Mouse (Mus musculus): ENCODE data around the gene Il17re. TPM values are rescaled to one million over a fixed set of nuclear protein-coding genes. Genes with fewer than 3 reads are reported as not detected.

Il17re gene
- total and polyA plus RNA-seq, 2 experiments from 2014 or later, result 0.10 to 0.75 TPM

GRCm38 (mm10) chr6:113424187-113424586 lies 34.1 kb upstream of the Il17re start:
- no peak overlapping the region for H3K27ac ChIP-seq
- H3K27me3 ChIP-seq (ENCODE audit: insufficient read depth, low read length), result no peaks in the 10 kb centered on the region
- H3K4me1 ChIP-seq (ENCODE audit: insufficient read depth, low read length), result no peaks in the 10 kb centered on the region
- no peak for ATAC-seq
- no peak overlapping the region for H3K4me3 ChIP-seq (ENCODE audit: low read length)
- no peaks in the 10 kb centered on the region for H3K36me3 ChIP-seq (ENCODE audit: insufficient read depth, low read length)
- 87% methylated on average over 7 of the region's 7 CpGs for WGBS
- H3K9me3 ChIP-seq (ENCODE audit: low read length), result no peaks in the 10 kb centered on the region
- H3K9ac ChIP-seq (replicated peaks; ENCODE audit: low read length), result no peak overlapping the region
- no peak overlapping the region for H3K4me2 ChIP-seq (ENCODE audit: low read depth, low read length)
- no peak for DNase-seq (ENCODE audit: low spot score)
- no peak for TF ChIP-seq CTCF (IDR thresholded peaks at IDR 0.05; ENCODE audit: low read depth)

GRCm38 (mm10) chr6:113426696-113427095 lies 31.6 kb upstream of the Il17re start:
- H3K27me3 ChIP-seq (ENCODE audit: insufficient read depth, low read length), result no peaks in the 10 kb centered on the region
- WGBS, result 94% methylated on average over 4 of the region's 4 CpGs
- no peak overlapping the region for H3K27ac ChIP-seq
- no peak overlapping the region for H3K4me3 ChIP-seq (ENCODE audit: low read length)
- H3K36me3 ChIP-seq (ENCODE audit: insufficient read depth, low read length), result no peaks in the 10 kb centered on the region
- H3K9ac ChIP-seq (replicated peaks; ENCODE audit: low read length), result no peak overlapping the region
- no peak for TF ChIP-seq CTCF (IDR thresholded peaks at IDR 0.05; ENCODE audit: low read depth)
- no peaks in the 10 kb centered on the region for H3K9me3 ChIP-seq (ENCODE audit: low read length)
- H3K4me1 ChIP-seq (ENCODE audit: insufficient read depth, low read length), result no peaks in the 10 kb centered on the region
- no peak for DNase-seq (ENCODE audit: low spot score)
- no peak overlapping the region for H3K4me2 ChIP-seq (ENCODE audit: low read depth, low read length)
- ATAC-seq, result no peak

GRCm38 (mm10) chr6:113427397-113427796 lies 30.9 kb upstream of the Il17re start:
- ATAC-seq (no peak), DNase-seq (ENCODE audit: low spot score) (peak; percentile 59)
- H3K36me3 ChIP-seq (ENCODE audit: insufficient read depth, low read length), result no peaks in the 10 kb centered on the region

GRCm38 (mm10) chr6:113428006-113428405 lies 30.3 kb upstream of the Il17re start:
- Histone ChIP-seq H3K27me3 (ENCODE audit: insufficient read depth, low read length) (no peaks in the 10 kb centered on the region), H3K9ac (replicated peaks; ENCODE audit: low read length) (no peak overlapping the region), H3K36me3 (ENCODE audit: insufficient read depth, low read length) (no peaks in the 10 kb centered on the region), H3K4me3 (ENCODE audit: low read length) (no peak overlapping the region), H3K9me3 (ENCODE audit: low read length) (no peaks in the 10 kb centered on the region), H3K4me1 (ENCODE audit: insufficient read depth, low read length) (no peaks in the 10 kb centered on the region), H3K27ac (no peak overlapping the region), H3K4me2 (ENCODE audit: low read depth, low read length) (no peak overlapping the region)
- no peak for TF ChIP-seq CTCF (IDR thresholded peaks at IDR 0.05; ENCODE audit: low read depth)
- DNase-seq (ENCODE audit: low spot score), result no peak
- ATAC-seq, result no peak
- 93% methylated on average over 16 of the region's 16 CpGs for WGBS

More at GRCm38 (mm10) chr6:113427397-113427796, 30.9 kb upstream of the Il17re start:
- no peak overlapping the region for H3K9ac ChIP-seq (replicated peaks; ENCODE audit: low read length)
- no peak overlapping the region for H3K4me3 ChIP-seq (ENCODE audit: low read length)
- TF ChIP-seq CTCF (IDR thresholded peaks at IDR 0.05; ENCODE audit: low read depth), result peak; percentile 81
- no peaks in the 10 kb centered on the region for H3K9me3 ChIP-seq (ENCODE audit: low read length)
- H3K4me2 ChIP-seq (ENCODE audit: low read depth, low read length), result no peak overlapping the region
- H3K27ac ChIP-seq, result no peak overlapping the region
- H3K4me1 ChIP-seq (ENCODE audit: insufficient read depth, low read length), result no peaks in the 10 kb centered on the region
- H3K27me3 ChIP-seq (ENCODE audit: insufficient read depth, low read length), result no peaks in the 10 kb centered on the region
- WGBS, result 62% methylated on average over 3 of the region's 3 CpGs

- Histone ChIP-seq H3K9me3 (ENCODE audit: low read length) (no peaks in the 10 kb centered on the region), H3K27me3 (ENCODE audit: insufficient read depth, low read length) (no peaks in the 10 kb centered on the region), H3K27ac (no peak overlapping the region), H3K4me3 (ENCODE audit: low read length) (no peak overlapping the region), H3K36me3 (ENCODE audit: insufficient read depth, low read length) (no peaks in the 10 kb centered on the region), H3K9ac (replicated peaks; ENCODE audit: low read length) (no peak overlapping the region), H3K4me1 (ENCODE audit: insufficient read depth, low read length) (no peaks in the 10 kb centered on the region), H3K4me2 (ENCODE audit: low read depth, low read length) (no peak overlapping the region)
- ATAC-seq (no peak), DNase-seq (ENCODE audit: low spot score) (no peak)
- no peak for TF ChIP-seq CTCF (IDR thresholded peaks at IDR 0.05; ENCODE audit: low read depth)
- WGBS, result 88% methylated on average over 3 of the region's 3 CpGs
Observed at GRCm38 (mm10) chr6:113429965-113430364, 28.3 kb upstream of the Il17re start.

- H3K4me1 ChIP-seq (ENCODE audit: insufficient read depth, low read length), result no peaks in the 10 kb centered on the region
- H3K9ac ChIP-seq (replicated peaks; ENCODE audit: low read length), result no peak overlapping the region
- H3K9me3 ChIP-seq (ENCODE audit: low read length), result no peaks in the 10 kb centered on the region
- H3K27me3 ChIP-seq (ENCODE audit: insufficient read depth, low read length), result no peaks in the 10 kb centered on the region
- ATAC-seq (no peak), DNase-seq (ENCODE audit: low spot score) (no peak)
- 64% methylated on average over 3 of the region's 3 CpGs for WGBS
- no peaks in the 10 kb centered on the region for H3K36me3 ChIP-seq (ENCODE audit: insufficient read depth, low read length)
- H3K4me3 ChIP-seq (ENCODE audit: low read length), result no peak overlapping the region
- no peak overlapping the region for H3K27ac ChIP-seq
- no peak for TF ChIP-seq CTCF (IDR thresholded peaks at IDR 0.05; ENCODE audit: low read depth)
- no peak overlapping the region for H3K4me2 ChIP-seq (ENCODE audit: low read depth, low read length)
Observed at GRCm38 (mm10) chr6:113430846-113431245, 27.4 kb upstream of the Il17re start.

- DNase-seq (ENCODE audit: low spot score), result no peak
- Histone ChIP-seq H3K4me1 (ENCODE audit: insufficient read depth, low read length) (no peaks in the 10 kb centered on the region), H3K36me3 (ENCODE audit: insufficient read depth, low read length) (no peaks in the 10 kb centered on the region), H3K27me3 (ENCODE audit: insufficient read depth, low read length) (no peaks in the 10 kb centered on the region), H3K4me3 (ENCODE audit: low read length) (no peak overlapping the region), H3K9me3 (ENCODE audit: low read length) (no peaks in the 10 kb centered on the region), H3K9ac (replicated peaks; ENCODE audit: low read length) (no peak overlapping the region), H3K4me2 (ENCODE audit: low read depth, low read length) (no peak overlapping the region), H3K27ac (no peak overlapping the region)
- no peak for TF ChIP-seq CTCF (IDR thresholded peaks at IDR 0.05; ENCODE audit: low read depth)
- no peak for ATAC-seq
- WGBS, result 58% methylated on average over 3 of the region's 3 CpGs
Observed at GRCm38 (mm10) chr6:113431801-113432200, 26.5 kb upstream of the Il17re start.
